Mouse (Mus musculus): ENCODE data around the gene Galnt7. TPM values are rescaled to one million over a fixed set of nuclear protein-coding genes. Genes with fewer than 3 reads are reported as not detected.

The Galnt7 gene
- total and polyA plus RNA-seq, 2 experiments, result 0.61 to 2.0 TPM

DNA sequence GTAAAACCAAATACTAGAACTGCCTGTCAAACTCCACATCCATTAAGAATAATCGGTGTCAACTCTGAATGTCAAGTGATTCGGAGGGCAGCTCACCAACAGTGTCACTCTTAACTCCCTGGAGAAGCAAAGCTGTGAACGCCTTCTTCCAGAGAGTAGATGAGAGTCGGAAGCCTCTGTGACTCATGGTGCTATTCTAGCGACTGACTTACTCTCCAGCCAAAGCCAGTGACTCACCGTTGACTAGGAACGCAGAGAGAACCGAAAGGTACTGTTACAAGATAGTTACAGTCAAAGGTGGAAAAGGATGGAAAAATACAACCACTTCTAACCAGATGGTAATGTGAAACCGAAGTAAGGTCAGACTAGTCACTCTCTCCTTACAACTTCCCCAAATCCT is 63.7 kb downstream of the Galnt7 start:
- no peak overlapping the region for H3K27ac ChIP-seq (replicated peaks; ENCODE audit: insufficient read depth, low read depth, low read length)
- no peak for DNase-seq (ENCODE audit: extremely low read depth, low read depth, low spot score)
- TF ChIP-seq CTCF (IDR thresholded peaks at IDR 0.05; ENCODE audit: low read depth, low read length), result no peak
- TF ChIP-seq POLR2A (IDR thresholded peaks at IDR 0.05; ENCODE audit: extremely low read depth, insufficient read depth, low read length), result no peak

DNA sequence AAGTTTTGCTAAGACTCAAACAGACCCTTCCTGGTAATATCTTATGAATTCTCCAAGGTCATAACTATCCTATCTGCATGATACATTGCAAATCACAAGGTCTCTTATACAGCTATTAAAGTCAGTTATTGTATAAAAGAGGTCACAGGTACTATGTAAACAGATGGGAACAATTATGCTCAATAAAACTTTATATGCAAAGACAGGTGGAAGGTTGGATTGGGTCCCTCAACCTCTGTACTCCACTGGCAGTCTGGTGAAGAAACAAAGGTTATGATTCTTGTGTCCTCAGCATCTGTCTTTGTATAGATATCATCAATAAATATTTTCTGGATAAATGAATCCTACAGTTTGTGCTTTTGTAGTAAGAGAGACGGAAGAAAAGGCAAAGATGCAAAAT is 64.2 kb downstream of the Galnt7 start:
- TF ChIP-seq CTCF (IDR thresholded peaks at IDR 0.05; ENCODE audit: low read depth, low read length) (no peak), POLR2A (IDR thresholded peaks at IDR 0.05; ENCODE audit: extremely low read depth, insufficient read depth, low read length) (no peak)
- no peaks in the 10 kb centered on the region for H3K27me3 ChIP-seq (ENCODE audit: control insufficient read depth, insufficient read depth, low read length)
- WGBS, result 94% methylated on average over 1 of the region's 1 CpGs
- DNase-seq (ENCODE audit: extremely low read depth, low read depth, low spot score), result no peak
- H3K27ac ChIP-seq (replicated peaks; ENCODE audit: insufficient read depth, low read depth, low read length), result no peak overlapping the region
- no peaks in the 10 kb centered on the region for H3K4me1 ChIP-seq (ENCODE audit: control insufficient read depth, insufficient read depth, low read length)
- no peak overlapping the region for H3K4me3 ChIP-seq (ENCODE audit: insufficient read depth, low read depth, low read length)
- no peaks in the 10 kb centered on the region for H3K79me2 ChIP-seq (ENCODE audit: control insufficient read depth, insufficient read depth, low read length)
- H3K36me3 ChIP-seq (ENCODE audit: control insufficient read depth, insufficient read depth, low read length), result no peaks in the 10 kb centered on the region
- H3K9ac ChIP-seq (ENCODE audit: low read depth, low read length), result no peak overlapping the region

More for the DNA sequence above, 63.7 kb downstream of the Galnt7 start:
- Histone ChIP-seq H3K4me3 (ENCODE audit: insufficient read depth, low read depth, low read length) (no peak overlapping the region), H3K27me3 (ENCODE audit: control insufficient read depth, insufficient read depth, low read length) (no peaks in the 10 kb centered on the region), H3K4me1 (ENCODE audit: control insufficient read depth, insufficient read depth, low read length) (no peaks in the 10 kb centered on the region), H3K79me2 (ENCODE audit: control insufficient read depth, insufficient read depth, low read length) (no peaks in the 10 kb centered on the region), H3K9ac (ENCODE audit: low read depth, low read length) (no peak overlapping the region), H3K36me3 (ENCODE audit: control insufficient read depth, insufficient read depth, low read length) (no peaks in the 10 kb centered on the region)
- WGBS, result 89% methylated on average over 9 of the region's 9 CpGs

DNA sequence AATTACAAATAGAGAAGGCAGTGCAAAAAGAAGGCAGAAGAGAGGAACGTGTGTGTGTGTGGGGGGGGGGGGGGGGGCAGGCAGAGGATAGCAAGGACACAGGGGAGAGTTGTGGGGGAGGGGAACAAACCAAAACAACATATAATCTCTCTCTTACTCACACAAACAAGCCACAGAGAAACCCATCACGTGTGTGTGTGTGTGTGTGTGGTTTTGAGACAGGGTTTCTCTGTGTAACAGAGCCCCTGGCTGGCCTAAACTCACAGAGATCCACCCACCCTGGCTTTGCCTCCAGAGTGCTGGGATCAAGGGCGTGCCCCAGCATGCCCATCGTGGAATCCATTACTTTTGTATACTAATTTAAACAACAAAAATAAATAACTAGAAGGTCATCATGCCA is 66.2 kb downstream of the Galnt7 start:
- TF ChIP-seq POLR2A (IDR thresholded peaks at IDR 0.05; ENCODE audit: extremely low read depth, insufficient read depth, low read length) (no peak), CTCF (IDR thresholded peaks at IDR 0.05; ENCODE audit: low read depth, low read length) (no peak)
- no peaks in the 10 kb centered on the region for H3K36me3 ChIP-seq (ENCODE audit: control insufficient read depth, insufficient read depth, low read length)
- no peaks in the 10 kb centered on the region for H3K79me2 ChIP-seq (ENCODE audit: control insufficient read depth, insufficient read depth, low read length)
- no peaks in the 10 kb centered on the region for H3K27me3 ChIP-seq (ENCODE audit: control insufficient read depth, insufficient read depth, low read length)
- 61% methylated on average over 4 of the region's 4 CpGs for WGBS
- no peak overlapping the region for H3K4me3 ChIP-seq (ENCODE audit: insufficient read depth, low read depth, low read length)
- no peak overlapping the region for H3K9ac ChIP-seq (ENCODE audit: low read depth, low read length)
- no peak for DNase-seq (ENCODE audit: extremely low read depth, low read depth, low spot score)
- no peak overlapping the region for H3K27ac ChIP-seq (replicated peaks; ENCODE audit: insufficient read depth, low read depth, low read length)
- H3K4me1 ChIP-seq (ENCODE audit: control insufficient read depth, insufficient read depth, low read length), result no peaks in the 10 kb centered on the region

DNA sequence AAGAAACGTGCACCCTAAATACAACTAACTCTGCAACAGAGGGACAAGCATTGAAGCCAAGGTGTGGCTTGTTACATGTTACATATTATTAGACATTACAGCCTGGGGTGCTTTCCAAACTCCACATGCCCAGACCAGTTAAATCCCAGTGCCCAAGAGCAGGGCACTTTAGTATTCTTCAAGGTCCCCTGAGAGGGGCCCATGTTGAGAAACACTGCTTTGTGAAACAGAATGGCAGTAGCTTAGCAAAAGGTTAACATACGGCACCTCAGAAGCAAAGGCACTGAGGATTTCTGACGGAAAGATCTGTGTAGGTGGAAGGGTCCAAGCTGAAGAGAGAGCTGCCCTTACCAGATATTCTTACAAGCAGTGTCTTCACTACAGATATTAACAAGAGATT is 67.0 kb downstream of the Galnt7 start:
- no peak for DNase-seq (ENCODE audit: extremely low read depth, low read depth, low spot score)
- Histone ChIP-seq H3K4me3 (ENCODE audit: insufficient read depth, low read depth, low read length) (no peak overlapping the region), H3K36me3 (ENCODE audit: control insufficient read depth, insufficient read depth, low read length) (no peaks in the 10 kb centered on the region), H3K27me3 (ENCODE audit: control insufficient read depth, insufficient read depth, low read length) (no peaks in the 10 kb centered on the region), H3K27ac (replicated peaks; ENCODE audit: insufficient read depth, low read depth, low read length) (no peak overlapping the region), H3K79me2 (ENCODE audit: control insufficient read depth, insufficient read depth, low read length) (no peaks in the 10 kb centered on the region), H3K4me1 (ENCODE audit: control insufficient read depth, insufficient read depth, low read length) (no peaks in the 10 kb centered on the region), H3K9ac (ENCODE audit: low read depth, low read length) (no peak overlapping the region)
- 90% methylated on average over 3 of the region's 3 CpGs for WGBS
- TF ChIP-seq CTCF (IDR thresholded peaks at IDR 0.05; ENCODE audit: low read depth, low read length) (no peak), POLR2A (IDR thresholded peaks at IDR 0.05; ENCODE audit: extremely low read depth, insufficient read depth, low read length) (no peak)

DNA sequence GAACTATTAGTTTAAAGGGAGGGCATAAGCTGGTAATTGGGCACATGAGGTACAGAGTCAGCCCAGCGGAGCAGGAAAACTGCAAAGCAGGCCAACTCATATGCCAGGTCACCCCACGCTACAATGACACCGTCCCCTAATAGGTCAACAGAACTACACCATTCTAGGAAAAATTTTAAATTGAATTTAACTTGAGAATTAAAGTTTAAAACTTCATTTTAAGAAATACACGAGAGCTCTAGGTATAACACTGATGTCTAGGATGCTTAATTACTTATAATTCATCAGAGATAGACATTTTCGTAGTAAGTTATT is 67.7 kb downstream of the Galnt7 start:
- no peaks in the 10 kb centered on the region for H3K79me2 ChIP-seq (ENCODE audit: control insufficient read depth, insufficient read depth, low read length)
- no peak overlapping the region for H3K27ac ChIP-seq (replicated peaks; ENCODE audit: insufficient read depth, low read depth, low read length)
- WGBS, result 94% methylated on average over 5 of the region's 5 CpGs
- no peaks in the 10 kb centered on the region for H3K36me3 ChIP-seq (ENCODE audit: control insufficient read depth, insufficient read depth, low read length)
- no peak for DNase-seq (ENCODE audit: extremely low read depth, low read depth, low spot score)
- H3K9ac ChIP-seq (ENCODE audit: low read depth, low read length), result no peak overlapping the region
- H3K27me3 ChIP-seq (ENCODE audit: control insufficient read depth, insufficient read depth, low read length), result no peaks in the 10 kb centered on the region
- H3K4me3 ChIP-seq (ENCODE audit: insufficient read depth, low read depth, low read length), result no peak overlapping the region
- no peaks in the 10 kb centered on the region for H3K4me1 ChIP-seq (ENCODE audit: control insufficient read depth, insufficient read depth, low read length)
- TF ChIP-seq POLR2A (IDR thresholded peaks at IDR 0.05; ENCODE audit: extremely low read depth, insufficient read depth, low read length), result no peak
- TF ChIP-seq CTCF (IDR thresholded peaks at IDR 0.05; ENCODE audit: low read depth, low read length), result no peak

DNA sequence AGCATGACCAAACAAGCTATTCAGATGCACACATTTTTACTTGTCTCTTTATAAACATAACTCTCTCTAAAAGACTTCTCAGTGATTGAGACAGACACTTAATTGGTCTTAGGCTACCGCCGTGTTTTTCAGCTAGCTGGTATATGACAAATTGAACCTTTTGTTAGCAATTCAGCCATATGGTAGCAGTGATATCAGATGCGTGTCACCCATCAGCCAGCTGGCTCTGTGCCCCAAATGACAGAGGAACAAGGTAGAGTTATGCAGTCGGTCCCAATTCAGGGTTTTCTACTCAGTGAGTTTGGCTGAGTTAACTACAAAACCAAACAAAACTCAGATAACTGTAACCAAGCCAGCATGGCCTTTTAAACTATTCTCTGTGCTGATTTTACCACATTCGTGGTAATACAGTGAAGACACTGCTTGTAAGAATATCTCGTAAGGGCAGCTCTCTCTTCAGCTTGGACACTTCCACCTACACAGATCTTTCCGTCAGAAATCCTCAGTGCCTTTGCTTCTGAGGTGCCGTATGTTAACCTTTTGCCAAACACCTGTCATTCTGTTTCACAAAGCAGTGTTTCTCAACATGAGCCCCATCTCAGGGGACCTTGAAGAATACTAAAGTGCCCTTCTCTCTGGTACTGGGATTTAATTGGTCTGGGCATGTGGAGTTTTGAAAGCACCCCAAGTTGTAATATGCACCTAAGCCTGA is 68.3 kb downstream of the Galnt7 start:
- no peak for DNase-seq (ENCODE audit: extremely low read depth, low read depth, low spot score)
- 81% methylated on average over 8 of the region's 8 CpGs for WGBS

More for the DNA sequence above, 68.3 kb downstream of the Galnt7 start:
- H3K9ac ChIP-seq (ENCODE audit: low read depth, low read length), result no peak overlapping the region
- H3K4me3 ChIP-seq (ENCODE audit: insufficient read depth, low read depth, low read length), result no peak overlapping the region
- no peaks in the 10 kb centered on the region for H3K36me3 ChIP-seq (ENCODE audit: control insufficient read depth, insufficient read depth, low read length)
- no peaks in the 10 kb centered on the region for H3K4me1 ChIP-seq (ENCODE audit: control insufficient read depth, insufficient read depth, low read length)
- H3K79me2 ChIP-seq (ENCODE audit: control insufficient read depth, insufficient read depth, low read length), result no peaks in the 10 kb centered on the region
- H3K27me3 ChIP-seq (ENCODE audit: control insufficient read depth, insufficient read depth, low read length), result no peaks in the 10 kb centered on the region
- TF ChIP-seq POLR2A (IDR thresholded peaks at IDR 0.05; ENCODE audit: extremely low read depth, insufficient read depth, low read length) (no peak), CTCF (IDR thresholded peaks at IDR 0.05; ENCODE audit: low read depth, low read length) (no peak)
- no peak overlapping the region for H3K27ac ChIP-seq (replicated peaks; ENCODE audit: insufficient read depth, low read depth, low read length)
